Mouse (Mus musculus) heart, adult 2 months (tissue): ENCODE measurements around the gene Nhp2. TPM values are rescaled to one million over a fixed set of nuclear protein-coding genes. Genes with fewer than 3 reads are reported as not detected.
A peak's percentile ranks its signal among the peaks of the same experiment; 100 is the strongest.

ENCODE experiments used
- DNase-seq, 2 experiments: peaks; one replicate each; pipeline ENCODE4 v3.0.0; 2021
- H3K27ac ChIP-seq: fragments of 200-600 bp; 2 replicates; pipeline ENCODE4 v1.8.1; 2022
- H3K27me3 ChIP-seq: fragments of 200-500 bp; 2 replicates; pipeline ENCODE4 v1.6.1; 2012; ENCODE audit warnings: mild to moderate bottlenecking, low read length, inconsistent platforms, mixed read lengths; ENCODE audit not compliant: control insufficient read depth, insufficient read depth
- H3K36me3 ChIP-seq: fragments of 200-500 bp; 2 replicates; pipeline ENCODE4 v1.6.1; 2012; ENCODE audit warnings: low read length, inconsistent platforms; ENCODE audit not compliant: control insufficient read depth, insufficient read depth
- H3K4me1 ChIP-seq: fragments of 200-500 bp; 2 replicates; pipeline ENCODE4 v1.6.1; 2011; ENCODE audit warnings: low read length; ENCODE audit not compliant: control insufficient read depth, insufficient read depth
- H3K4me3 ChIP-seq: fragments of 200-600 bp; 2 replicates; pipeline ENCODE4 v1.8.1; 2022
- H3K79me2 ChIP-seq: fragments of 200-500 bp; replicated peaks from 2 replicates; pipeline ENCODE4 v1.6.1; 2012; ENCODE audit warnings: mild to moderate bottlenecking, inconsistent platforms, low read length, moderate library complexity, mixed read lengths; ENCODE audit not compliant: control insufficient read depth, insufficient read depth
- H3K9ac ChIP-seq: fragments of 200-500 bp; 2 replicates; pipeline ENCODE4 v1.6.1; 2012; ENCODE audit warnings: low read depth, mild to moderate bottlenecking, control low read depth, inconsistent platforms, low read length, mixed read lengths
- CTCF ChIP-seq: fragments of 200-600 bp; IDR thresholded peaks from 2 replicates; pipeline ENCODE4 v1.8.1; 2022; ENCODE audit warnings: antibody characterized with exemption, mild to moderate bottlenecking, moderate library complexity
- EP300 ChIP-seq: fragments of 200-500 bp; IDR thresholded peaks from 2 replicates; pipeline ENCODE4 v1.6.1; 2011; ENCODE audit warnings: low read depth, low read length, control low read depth; ENCODE audit not compliant: insufficient read depth
- POLR2A ChIP-seq: fragments of 200-500 bp; IDR thresholded peaks from 2 replicates; pipeline ENCODE4 v1.6.1; 2011; ENCODE audit warnings: mild to moderate bottlenecking, low read depth, low read length, control low read depth; ENCODE audit not compliant: insufficient read depth
- WGBS: fragments of 180-500 bp; shearing (Covaris S2); methylation state at CpG from one replicate; pipeline ENCODE4 v1.1.7; 2018; 5-methylcytosine and 5-hydroxymethylcytosine counted together
- intact Hi-C: fragments of 180-260 bp; cut with DNase I; formaldehyde crosslinking; loops from one replicate; pipeline ENCODE4 v1.15.1; 2025
- polyA plus RNA-seq: library from polyadenylated mRNA; depleted of rRNA; stranded (reverse); fragments of >200 nt; gene quantifications from 2 replicates; pipeline ENCODE4 v1.2.3, GENCODE M21; 2012
- total RNA-seq, 2 experiments: library from RNA; stranded (reverse); gene quantifications; 2 replicates each; pipeline ENCODE4 v1.2.3; 2021

The Nhp2 gene
- total and polyA plus RNA-seq, 3 experiments = 18.4 to 24.8 (median 19.0) TPM

DNA sequence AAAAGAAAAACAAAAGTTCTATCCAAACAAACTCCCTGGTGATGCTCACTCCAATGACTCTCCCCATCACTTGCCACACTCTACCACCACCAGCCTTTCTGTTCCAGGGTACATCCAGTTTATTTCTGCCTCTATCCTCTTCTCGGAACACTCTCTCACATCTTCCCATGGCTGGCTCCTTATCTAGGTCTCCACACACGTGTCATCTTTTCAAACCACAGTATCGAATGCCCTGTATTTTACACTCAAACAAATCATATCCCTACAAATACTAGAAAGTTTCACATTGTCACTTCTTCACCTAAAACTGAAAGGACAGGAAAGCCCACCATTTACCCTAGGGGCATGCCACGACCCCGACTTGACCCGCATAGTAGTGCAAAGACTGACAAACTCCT, 15.6 kb downstream of the Nhp2 start:
- TF ChIP-seq POLR2A = no peak
- TF ChIP-seq CTCF = no peak
- TF ChIP-seq EP300 = no peak
- Histone ChIP-seq H3K4me1 (peaks cover 11% of the 10 kb centered on the region), H3K4me3 (peak overlapping the region; percentile 86), H3K9ac (peak overlapping the region; percentile 93), H3K27me3 (no peaks in the 10 kb centered on the region), H3K27ac (peak overlapping the region; percentile 83), H3K36me3 (no peaks in the 10 kb centered on the region), H3K79me2 (no peaks in the 10 kb centered on the region; the same call in 1 of the 2 replicates)
- intact Hi-C loops = loop anchor here (2.0 to 5.0 kb wide), 2 partner anchors 14 to 47 kb away; no protein-coding TSS in a partner anchor
- 6% methylated on average over 6 of the region's 6 CpGs for WGBS
- no peak for DNase-seq

DNA sequence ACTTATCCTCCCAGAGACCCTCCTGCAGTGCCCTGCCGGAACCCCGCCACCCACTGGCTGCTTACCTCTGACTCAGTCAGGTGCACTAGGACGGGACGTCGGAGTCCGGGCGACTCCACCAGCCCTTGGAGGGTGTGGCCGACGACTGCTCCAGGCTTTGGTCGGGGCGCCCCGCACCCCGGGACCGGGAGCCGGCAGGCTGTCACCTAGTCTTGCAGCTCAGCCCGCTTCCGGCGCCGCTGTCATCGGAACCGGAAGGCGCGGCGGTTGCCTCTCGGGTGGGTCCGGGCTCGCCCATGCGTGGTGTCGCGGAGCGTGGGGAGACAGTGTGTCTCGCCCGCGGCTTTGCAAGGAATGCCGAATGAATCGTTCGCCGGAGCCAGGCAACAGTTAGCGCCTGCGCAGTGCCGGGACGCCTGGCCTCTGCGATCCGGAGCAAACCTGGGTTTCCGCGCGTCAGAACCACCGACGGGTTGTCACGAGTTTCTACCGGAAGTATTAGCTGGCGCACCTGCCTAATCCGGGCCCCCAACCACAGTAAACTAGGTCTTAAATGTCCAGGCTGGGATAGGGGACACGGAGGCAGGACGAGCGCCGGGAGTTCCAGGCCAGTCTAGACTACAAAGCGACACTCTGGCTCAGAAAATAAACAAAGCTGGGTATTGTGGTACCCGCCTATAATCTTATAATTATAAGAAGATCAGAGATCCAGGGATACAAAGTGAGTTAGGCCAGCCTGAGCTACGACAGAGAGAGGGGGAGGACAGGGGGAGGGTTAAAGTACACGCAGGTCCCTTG, 16.2 kb downstream of the Nhp2 start, which contains the start of gene Rmnd5b:
Gene Rmnd5b, minus strand, starts transcription at position 372 of the 798 bp plus-strand sequence.
- intact Hi-C loops = loop anchor here (2.0 to 5.0 kb wide), 2 partner anchors 15 to 47 kb away; no protein-coding TSS in a partner anchor
- WGBS = under 1% methylated on average over 61 of the region's 61 CpGs

DNA sequence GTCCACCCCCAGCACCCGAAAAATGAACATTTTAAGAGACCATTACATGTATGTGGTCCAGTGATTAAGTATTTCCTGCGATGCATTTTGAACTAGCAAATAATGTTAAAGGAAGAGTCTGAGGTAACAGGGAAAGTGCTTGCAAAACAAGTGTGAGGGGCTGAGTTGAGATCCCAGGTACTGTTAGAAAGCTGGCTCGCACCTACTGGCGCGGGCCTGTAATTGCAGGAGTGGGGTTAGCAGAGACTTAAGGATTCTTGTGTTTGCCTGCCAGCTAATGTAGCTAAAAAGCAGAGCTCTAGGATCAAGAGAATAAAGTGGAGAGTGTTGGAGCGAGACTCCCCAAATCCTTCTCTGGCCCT, 16.8 kb downstream of the Nhp2 start:
- H3K36me3 ChIP-seq = no peaks in the 10 kb centered on the region
- H3K4me1 ChIP-seq = peaks cover 12% of the 10 kb centered on the region
- 5% methylated on average over 6 of the region's 6 CpGs for WGBS
- DNase-seq = peak; percentile 55 to 59
- H3K27ac ChIP-seq = peak overlapping the region; percentile 83
- intact Hi-C loops = loop anchor here (5.0 kb wide), 1 partner anchor 46 kb away; no protein-coding TSS in a partner anchor
- H3K79me2 ChIP-seq = no peaks in the 10 kb centered on the region; the same call in 1 of the 2 replicates
- peak overlapping the region; percentile 86 for H3K4me3 ChIP-seq
- no peaks in the 10 kb centered on the region for H3K27me3 ChIP-seq
- H3K9ac ChIP-seq = peak overlapping the region; percentile 93
- TF ChIP-seq CTCF = peak; percentile 86
- TF ChIP-seq POLR2A = no peak

More for the DNA sequence above, 16.2 kb downstream of the Nhp2 start, which contains the start of gene Rmnd5b:
- Histone ChIP-seq H3K27ac (peak within 1 kb of the TSS; percentile 83), H3K79me2 (no peaks in the 10 kb centered on the region; the same call in 1 of the 2 replicates), H3K4me1 (peaks cover 11% of the 10 kb centered on the region), H3K27me3 (no peaks in the 10 kb centered on the region), H3K9ac (peak within 1 kb of the TSS; percentile 93), H3K36me3 (no peaks in the 10 kb centered on the region), H3K4me3 (peak within 1 kb of the TSS; percentile 86)
- DNase-seq = peak; percentile 92
- TF ChIP-seq EP300 (peak; percentile 31; the same call in 1 of the 2 replicates), CTCF (peak; percentile 24; the same call in 1 of the 2 replicates), POLR2A (peak; percentile 56; the same call in 1 of the 2 replicates)

DNA sequence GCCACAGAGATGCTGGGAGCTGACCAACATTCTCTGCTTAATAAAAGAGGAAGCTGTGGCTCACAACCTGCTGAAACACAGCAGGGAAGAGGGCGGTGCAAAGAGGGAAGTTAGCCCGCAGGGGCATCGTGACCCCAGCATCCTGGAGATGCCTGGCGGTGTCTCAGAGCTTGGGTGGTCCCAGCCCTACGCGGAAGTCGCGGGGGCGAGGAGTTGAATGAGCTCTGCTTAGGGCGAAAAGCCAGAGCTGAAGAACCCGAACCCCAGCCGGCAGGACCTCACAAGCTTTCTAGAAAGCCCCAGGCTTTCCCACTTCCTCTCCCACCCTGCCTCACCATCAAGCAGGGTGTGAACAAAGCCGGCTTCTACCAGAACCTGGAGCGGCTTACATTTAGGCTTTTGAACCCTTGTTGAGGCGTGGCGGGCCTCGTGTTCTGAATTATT, 18.5 kb downstream of the Nhp2 start:
- intact Hi-C loops = loop anchor here (5.0 kb wide), 1 partner anchor 44 kb away; no protein-coding TSS in a partner anchor
- H3K79me2 ChIP-seq = no peaks in the 10 kb centered on the region; the same call in 1 of the 2 replicates
- peaks cover 2% of the 10 kb centered on the region; the same call in 1 of the 2 replicates for H3K36me3 ChIP-seq
- peaks cover 9% of the 10 kb centered on the region for H3K4me1 ChIP-seq
- no peaks in the 10 kb centered on the region for H3K27me3 ChIP-seq
- TF ChIP-seq CTCF = no peak
- no peak for TF ChIP-seq POLR2A
- TF ChIP-seq EP300 = no peak
- peak overlapping the region; percentile 64 for H3K9ac ChIP-seq
- H3K4me3 ChIP-seq = peak overlapping the region; percentile 34
- DNase-seq = peak; percentile 65 to 77
- 5% methylated on average over 17 of the region's 17 CpGs for WGBS
- H3K27ac ChIP-seq = peak overlapping the region; percentile 71

DNA sequence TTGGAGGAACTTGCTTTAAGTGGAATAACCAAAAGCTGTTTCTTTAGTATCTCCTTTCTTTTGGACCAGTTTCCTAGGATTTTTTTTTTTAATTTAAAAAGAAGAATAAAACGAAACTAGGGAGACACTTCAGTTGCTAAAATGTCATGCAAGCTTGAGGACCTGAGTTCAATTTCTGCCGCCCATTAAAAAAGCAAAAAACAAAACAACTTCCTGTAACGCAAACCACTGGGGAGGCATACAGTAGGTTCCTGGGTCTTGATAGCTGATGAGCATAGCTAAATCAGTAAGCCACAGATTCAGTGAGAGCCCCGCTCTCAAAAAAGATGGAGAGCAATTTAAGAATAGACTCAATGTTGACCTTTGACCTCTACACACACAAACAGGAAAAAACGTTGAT, 19.0 kb downstream of the Nhp2 start:
- H3K9ac ChIP-seq = no peak overlapping the region

More for the DNA sequence above, 19.0 kb downstream of the Nhp2 start:
- TF ChIP-seq POLR2A = no peak
- no peak for TF ChIP-seq CTCF
- no peak for TF ChIP-seq EP300
- intact Hi-C loops = loop anchor here (5.0 kb wide), 1 partner anchor 44 kb away; no protein-coding TSS in a partner anchor
- DNase-seq = no peak
- peak overlapping the region; percentile 71 for H3K27ac ChIP-seq
- no peaks in the 10 kb centered on the region; the same call in 1 of the 2 replicates for H3K79me2 ChIP-seq
- H3K4me3 ChIP-seq = peak overlapping the region; percentile 34
- peaks cover 12% of the 10 kb centered on the region for H3K4me1 ChIP-seq
- WGBS = 48% methylated on average over 5 of the region's 5 CpGs
- H3K27me3 ChIP-seq = no peaks in the 10 kb centered on the region
- H3K36me3 ChIP-seq = peaks cover 2% of the 10 kb centered on the region; the same call in 1 of the 2 replicates
